Mouse (Mus musculus): ENCODE measurements around the gene Gm49368.

Gene Gm49368

DNA sequence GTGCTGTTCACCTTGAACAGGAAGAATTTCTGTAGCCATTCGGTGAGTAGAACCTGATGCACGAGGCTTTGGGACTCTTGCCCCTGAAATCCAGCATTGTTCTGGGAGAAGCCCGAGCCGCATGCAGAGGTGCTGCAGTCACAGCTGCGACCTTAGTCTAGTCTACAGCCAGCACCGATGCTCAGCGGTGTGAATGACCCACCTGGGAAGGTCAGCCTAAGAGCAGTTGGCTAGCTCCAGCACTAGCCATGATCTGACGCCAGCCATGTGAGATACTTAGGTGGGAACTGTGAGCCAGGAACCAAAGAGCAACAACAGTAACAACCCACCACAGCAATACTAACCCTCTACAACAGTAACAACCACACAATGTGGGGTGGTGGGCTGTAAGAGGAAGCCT is 4.6 kb upstream of the Gm49368 start:
- no peak for DNase-seq (ENCODE audit: low read depth)

DNA sequence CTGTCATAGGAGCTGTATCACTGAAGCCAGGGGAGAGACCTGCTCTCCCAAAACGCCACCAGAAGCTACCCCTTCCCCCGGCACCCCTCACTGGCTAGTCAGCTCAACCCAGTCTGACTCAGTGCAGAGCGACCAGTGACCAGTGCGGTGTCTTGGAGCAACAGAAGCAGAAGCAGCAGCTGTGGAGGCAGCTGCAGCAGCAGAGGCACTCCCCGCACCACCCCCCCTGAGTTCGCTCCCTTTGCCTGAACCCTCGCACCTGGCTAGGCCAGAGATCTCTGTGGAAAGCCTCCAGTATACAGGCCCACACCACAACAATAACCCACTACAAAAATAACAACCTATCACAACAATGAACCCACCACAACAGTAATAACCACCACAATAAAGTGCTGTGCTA is 3.9 kb upstream of the Gm49368 start:
- DNase-seq (ENCODE audit: low read depth): no peak

DNA sequence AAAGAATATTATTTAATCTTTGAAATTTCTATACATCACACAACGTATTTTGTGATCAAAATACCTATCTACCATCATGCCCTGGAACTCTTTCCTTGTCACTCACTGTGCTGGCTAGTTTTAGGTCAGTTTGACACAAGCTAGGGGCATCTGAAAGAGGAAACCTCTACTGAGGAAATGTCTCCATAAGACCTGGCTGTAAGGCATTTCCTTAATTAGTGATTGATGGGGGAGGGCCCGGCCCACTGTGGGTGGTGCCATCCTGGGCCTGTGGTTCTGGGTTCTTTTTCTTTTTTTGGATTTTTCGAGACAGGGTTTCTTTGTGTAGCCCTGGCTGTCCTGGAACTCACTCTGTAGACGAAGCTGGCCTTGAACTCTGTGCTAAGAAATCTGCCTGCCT is 3.4 kb upstream of the Gm49368 start:
- DNase-seq (ENCODE audit: low read depth): no peak

DNA sequence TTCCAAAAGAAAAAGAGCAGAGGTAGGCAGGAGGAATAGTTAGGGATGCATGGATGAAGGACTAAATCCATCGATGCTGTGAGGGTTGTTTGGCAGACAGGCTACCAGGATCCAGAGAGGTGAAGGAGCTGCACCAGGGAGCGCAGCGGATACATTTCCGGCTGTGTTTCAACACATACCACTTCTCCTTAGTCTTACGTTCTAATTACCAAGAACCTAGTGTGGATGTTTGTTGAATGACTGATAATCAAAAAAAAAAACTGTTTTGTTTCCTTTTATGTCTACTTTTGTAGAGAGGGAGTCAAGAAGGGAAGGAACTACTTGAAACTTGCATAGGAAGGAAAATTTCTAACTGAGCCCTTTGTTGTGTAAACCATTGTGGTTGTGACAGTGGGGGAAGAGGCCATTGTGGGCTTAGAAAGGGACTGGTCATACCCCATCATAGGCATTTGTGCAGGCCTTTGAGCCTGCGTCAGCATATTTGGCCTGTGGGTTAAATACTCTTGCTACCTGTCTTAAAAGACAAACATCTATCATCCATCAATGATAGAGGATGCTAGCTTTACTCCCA is 813 bp downstream of the Gm49368 start:
- no peak for DNase-seq (ENCODE audit: low read depth)

DNA sequence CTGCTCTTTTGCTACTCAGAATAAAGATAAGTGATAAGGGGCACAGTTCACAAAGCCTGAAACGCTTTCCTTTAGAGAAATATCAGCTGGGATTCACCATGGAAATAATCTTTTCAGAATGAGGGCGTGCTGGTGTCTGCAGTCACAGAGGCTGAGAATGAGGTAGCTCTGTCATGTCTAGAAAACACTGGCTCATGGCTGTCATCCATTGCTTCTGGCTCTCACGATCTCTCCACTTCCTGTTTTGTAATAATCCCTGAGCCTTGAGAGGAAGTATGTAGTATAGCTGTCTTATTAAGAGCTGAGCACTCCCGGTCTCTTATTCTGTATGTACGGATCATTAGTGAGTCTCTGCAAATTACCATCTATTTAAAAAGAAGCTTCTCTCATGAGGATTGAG is 3.1 kb downstream of the Gm49368 start:
- peak; percentile 51 for DNase-seq (ENCODE audit: low read depth)

DNA sequence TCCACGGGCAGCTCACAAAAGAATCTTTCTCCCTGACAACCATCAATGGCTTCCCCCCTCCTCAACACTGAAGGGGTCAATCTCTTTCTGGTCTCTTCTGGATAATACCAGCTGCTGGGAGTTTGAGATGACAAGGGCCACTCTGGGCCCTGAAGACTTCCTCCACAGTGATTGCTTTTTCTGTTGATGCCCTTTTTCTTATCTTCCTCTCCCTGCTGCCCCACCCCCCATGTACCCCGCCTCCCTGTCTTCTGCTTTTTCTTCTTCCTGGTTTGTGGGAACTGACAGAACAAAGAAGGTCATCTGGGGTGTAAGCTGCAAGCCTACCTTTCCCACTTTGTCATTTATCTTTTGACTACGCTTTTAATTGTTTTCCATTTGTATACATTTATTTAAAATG is 5.4 kb downstream of the Gm49368 start:
- DNase-seq (ENCODE audit: low read depth): peak; percentile 34

DNA sequence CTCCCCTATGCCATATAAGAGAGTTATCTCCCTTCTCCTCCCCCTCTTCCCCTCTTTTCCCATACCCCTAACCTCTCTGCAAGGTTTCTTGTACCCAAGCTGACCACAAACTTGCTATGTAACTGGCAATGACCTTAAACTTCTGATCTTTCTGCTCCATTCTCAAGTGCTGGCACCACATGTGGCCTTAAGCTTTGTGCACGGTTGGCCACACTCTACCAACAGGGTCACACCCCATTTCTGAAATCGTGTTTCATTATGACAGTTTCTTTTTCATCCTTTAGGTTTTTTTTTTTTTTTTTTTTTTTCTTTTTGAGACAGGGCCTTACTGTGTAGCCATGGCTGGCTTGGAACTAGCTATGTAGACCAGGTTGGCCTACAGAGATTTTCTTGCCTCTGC is 7.4 kb downstream of the Gm49368 start:
- DNase-seq (ENCODE audit: low read depth): no peak

DNA sequence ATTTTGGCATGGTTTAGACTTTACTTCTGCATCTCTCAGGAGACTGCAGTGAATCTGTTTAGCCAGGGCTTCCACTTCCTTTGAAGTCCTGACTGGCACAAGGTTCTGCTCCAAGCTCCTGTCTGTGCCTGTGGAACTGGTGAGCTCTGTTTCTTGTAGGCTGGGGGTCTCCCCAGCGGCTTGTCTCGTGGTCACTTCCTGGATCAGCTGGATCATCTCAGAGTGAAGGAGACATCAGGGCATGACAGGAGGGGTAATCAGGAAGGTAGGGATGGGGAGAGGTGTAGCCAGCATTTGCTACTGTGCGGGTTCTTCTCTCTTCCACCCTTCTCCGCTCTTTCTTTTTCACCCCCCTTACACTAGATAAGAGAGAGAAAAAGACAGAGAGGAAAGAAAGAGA is 9.3 kb downstream of the Gm49368 start:
- no peak for DNase-seq (ENCODE audit: low read depth)

DNA sequence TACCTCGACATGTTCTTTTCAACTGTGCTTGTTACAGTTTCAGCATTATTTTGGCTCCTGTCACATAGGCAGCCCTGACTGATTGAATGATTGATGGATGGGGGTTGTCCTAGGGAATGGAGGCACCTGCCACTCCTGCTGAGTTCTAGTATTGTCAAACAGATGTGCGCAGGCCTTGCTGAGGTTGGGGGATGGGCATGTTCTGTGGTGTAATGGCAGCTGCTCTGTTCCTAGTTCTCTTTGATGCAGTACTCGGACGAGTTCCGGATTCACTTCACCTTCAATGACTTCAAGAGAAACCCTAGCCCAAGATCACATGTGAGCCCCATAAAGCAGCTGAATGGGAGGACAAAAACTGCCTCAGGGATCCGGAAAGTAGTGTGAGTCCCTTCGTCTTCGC is 17.5 kb downstream of the Gm49368 start:
- peak; percentile 73 for DNase-seq (ENCODE audit: low read depth)

DNA sequence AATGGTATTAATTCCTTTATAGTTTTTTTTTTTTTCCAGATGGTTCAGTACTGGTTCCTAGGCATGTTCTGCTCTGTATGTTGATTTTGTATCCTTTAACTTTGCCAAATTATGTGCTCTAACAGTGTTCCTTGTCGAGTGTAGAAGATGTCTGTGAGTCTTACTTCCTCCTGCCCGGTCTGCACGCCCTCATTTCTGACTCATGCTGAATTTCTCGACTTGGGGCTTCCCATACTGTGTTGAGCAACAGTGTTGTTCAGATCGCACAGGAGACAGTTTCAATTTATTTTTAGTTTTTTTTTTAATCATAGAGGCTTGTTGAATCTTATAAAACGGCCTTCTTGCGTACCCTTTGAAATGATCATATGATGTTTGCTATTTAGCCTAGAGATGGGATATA is 26.7 kb downstream of the Gm49368 start:
- no peak for DNase-seq (ENCODE audit: low read depth)

DNA sequence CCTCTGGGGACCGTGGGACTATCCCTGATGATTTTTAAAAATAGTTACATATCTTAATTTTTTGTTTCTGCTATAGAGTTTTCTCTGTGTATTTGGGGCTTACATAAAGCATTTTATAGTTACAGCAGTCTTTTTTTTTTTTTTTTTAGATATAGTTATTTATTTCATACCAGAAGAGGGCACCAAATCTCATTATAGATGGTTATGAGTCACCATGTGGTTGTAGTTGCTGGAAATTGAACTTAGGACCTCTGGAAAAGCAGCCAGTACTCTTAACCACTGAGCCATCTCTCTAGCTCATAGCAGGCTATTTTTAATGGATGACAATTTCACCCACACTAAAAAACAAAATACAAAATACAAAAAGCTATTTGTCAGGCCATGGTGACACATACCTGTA is 35.7 kb downstream of the Gm49368 start:
- DNase-seq (ENCODE audit: low read depth): peak; percentile 42

DNA sequence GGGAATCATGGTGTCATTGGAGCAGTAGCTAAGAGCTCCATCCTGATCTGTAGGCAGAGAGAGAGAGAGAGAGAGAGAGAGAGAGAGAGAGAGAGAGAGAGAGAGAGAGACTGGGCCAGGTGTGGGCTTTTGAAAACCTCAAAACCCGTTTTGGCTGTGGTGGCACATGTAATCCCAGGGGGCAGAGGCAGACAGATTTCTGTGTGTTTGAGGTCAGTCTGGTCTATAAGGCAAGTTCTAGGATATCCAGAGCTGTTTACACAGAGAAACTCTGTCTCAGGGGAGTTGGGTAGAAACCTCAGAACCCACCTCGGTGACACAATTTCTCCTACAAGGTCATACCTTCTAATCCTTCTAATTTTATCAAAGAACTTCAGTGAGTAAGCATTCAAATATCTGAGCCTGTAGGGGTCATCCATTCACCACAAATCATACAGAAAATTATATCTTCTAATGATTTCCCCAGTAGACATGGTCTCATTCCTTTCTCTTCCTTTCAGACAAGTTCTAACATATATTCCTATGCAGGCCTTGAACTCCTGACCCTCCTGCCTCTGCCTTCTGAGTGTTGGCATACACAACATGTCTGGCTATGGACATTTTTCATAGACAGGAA is 38.4 kb downstream of the Gm49368 start:
- no peak for DNase-seq (ENCODE audit: low read depth)

DNA sequence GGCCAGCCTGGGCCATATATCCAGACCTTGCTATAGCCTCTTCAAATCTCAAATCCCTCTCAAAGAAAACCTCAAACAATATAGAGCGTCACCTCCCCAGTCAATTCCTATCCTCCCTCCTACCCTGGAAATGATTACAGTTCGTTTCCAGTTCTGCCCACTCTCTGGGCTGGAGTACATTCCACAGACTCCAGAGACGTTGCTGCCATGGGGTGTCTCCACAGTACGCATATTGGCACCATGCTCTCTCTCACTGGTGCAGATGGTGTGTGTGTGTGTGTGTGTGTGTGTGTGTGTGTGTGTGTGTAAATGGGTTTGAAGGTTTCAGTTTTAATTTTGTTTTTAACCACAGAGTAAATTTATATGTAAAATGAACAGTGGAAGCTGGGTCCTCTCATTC is 42.8 kb downstream of the Gm49368 start:
- peak; percentile 63 for DNase-seq (ENCODE audit: low read depth)

DNA sequence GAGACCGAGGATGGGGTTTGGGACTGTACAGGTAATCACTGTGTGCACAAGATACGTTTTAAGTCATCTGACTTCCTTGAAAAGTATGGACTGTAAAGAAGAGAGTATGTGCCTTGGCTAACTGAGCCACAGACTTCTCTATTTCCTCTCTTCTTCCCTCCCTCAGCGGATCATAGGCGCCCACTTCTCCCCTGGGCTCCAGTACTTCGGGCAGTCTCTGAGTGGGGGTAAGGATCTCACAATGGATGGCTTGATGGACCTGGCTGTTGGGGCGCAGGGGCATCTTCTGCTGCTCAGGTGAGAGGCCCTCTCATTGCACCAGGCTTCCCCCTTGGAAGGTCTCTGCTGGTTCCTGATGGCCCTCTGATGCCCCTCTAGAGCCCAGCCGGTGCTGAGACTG is 45.0 kb downstream of the Gm49368 start:
- no peak for DNase-seq (ENCODE audit: low read depth)

DNA sequence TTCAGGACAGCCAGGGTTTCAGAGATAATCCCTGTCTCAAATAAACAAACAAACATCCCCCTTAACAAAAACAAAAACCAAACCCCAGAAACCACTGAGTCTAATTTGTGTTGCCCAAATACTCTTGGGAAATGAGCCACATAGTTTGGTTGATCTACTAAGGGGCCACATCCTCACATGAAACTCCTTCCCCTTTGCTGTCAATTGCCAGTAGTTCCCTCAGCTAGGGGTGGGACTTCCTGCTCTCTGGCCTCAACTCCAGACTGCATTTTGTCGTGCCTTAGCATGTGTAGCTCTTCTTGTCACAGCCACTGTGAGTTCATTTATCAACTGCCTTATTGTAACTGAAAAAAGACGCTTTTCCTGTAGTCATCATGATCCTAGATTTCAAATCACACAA is 47.8 kb downstream of the Gm49368 start:
- DNase-seq (ENCODE audit: low read depth): no peak

DNA sequence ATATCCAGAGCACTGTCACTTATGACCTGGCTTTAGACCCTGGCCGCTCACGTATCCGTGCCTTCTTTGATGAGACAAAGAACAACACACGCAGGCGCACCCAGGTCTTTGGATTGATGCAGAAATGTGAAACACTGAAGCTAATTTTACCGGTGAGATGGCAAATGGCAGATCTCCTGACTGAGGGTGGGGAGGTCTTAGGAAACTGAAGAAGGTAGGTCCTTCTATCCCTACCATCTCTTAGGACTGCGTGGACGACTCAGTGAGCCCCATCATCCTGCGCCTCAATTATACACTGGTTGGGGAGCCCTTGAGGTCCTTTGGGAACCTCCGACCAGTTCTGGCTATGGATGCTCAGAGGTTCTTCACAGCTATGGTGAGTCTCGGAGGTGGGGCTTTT is 49.6 kb downstream of the Gm49368 start:
- DNase-seq (ENCODE audit: low read depth): no peak

DNA sequence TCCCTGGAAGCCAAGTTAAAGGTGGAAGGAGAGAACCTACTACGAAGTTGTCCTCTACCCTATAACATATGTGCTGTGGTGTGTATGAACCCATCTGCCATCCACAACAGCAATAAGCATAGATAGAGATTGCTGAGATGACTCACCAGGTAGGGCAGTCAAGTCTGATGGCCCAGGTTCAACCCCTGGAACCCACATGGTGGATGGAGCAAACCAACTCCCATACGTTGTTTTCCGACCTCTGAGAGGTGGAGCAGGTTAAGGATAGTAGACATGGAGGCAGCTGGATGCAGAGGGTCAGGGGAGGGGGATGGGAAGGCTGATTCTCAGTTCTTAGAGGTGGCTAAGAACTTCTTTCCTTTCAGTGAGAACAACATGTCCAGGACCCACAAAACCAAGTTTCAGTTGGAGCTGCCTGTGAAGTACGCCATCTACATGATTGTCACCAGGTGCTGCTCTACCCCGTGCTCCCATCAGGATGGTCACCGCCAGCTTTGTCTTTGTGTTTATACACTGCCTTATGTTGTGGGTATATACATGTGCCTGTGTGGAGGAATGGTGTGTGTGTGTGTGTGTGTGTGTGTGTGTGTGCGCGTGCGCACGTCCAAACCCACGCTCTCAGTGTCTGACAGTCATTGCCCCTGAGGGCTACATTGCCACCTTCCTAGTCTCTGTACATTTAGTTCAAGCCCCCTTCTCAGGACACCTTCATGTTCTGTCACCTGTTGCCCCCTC is 52.1 kb downstream of the Gm49368 start:
- no peak for DNase-seq (ENCODE audit: low read depth)

DNA sequence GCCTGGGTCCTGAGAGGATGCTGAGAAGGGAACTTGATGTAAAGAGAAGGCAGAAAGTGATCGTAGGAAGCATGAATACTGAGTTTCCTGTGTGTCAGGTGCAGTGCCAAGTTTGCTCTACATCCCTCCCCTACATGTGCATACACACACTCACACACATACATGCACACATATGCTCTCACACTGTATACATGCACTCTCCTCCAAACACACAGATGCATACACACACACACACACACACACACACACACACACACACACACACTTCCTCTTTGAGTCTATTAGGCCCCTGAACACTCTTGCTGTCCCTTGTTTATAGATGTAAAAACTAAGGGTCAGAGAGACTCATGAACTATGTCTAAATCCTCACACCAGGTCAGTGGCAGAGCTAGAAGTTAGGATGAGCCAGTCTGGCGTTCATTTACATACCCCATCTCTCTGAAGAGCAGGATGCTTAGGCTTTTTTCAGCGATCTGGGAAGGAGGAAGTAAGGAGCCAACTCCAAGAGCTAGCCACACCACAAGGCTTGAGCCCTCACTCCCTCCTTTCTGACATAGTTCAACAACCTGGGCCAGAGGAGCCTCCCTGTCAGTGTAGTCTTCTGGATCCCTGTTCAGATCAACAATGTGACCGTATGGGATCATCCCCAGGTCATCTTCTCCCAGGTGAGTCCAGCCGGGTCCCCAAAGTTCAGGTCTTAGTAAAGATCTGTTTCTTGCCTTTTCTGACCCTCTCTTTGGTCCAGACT is 52.9 kb downstream of the Gm49368 start:
- peak; percentile 72 for DNase-seq (ENCODE audit: low read depth)

DNA sequence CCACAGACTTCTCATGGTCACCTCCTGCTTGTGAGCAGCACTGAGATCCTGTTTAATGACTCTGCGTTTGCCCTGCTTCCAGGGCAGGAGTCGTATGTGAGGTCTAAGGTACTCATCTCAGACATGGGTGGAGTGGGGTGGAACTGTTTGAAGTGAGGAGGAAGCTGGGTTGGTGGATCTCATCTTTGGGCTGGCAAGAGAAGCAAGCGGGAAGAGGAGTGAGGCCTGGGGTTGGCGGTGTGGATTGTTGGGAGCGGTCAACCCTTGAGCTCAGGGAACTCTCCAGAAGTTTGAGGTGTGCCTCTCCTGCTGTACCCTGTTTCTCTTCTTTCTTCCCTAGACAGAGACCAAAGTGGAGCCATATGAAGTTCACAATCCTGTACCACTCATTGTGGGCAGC is 53.9 kb downstream of the Gm49368 start:
- DNase-seq (ENCODE audit: low read depth): no peak

DNA sequence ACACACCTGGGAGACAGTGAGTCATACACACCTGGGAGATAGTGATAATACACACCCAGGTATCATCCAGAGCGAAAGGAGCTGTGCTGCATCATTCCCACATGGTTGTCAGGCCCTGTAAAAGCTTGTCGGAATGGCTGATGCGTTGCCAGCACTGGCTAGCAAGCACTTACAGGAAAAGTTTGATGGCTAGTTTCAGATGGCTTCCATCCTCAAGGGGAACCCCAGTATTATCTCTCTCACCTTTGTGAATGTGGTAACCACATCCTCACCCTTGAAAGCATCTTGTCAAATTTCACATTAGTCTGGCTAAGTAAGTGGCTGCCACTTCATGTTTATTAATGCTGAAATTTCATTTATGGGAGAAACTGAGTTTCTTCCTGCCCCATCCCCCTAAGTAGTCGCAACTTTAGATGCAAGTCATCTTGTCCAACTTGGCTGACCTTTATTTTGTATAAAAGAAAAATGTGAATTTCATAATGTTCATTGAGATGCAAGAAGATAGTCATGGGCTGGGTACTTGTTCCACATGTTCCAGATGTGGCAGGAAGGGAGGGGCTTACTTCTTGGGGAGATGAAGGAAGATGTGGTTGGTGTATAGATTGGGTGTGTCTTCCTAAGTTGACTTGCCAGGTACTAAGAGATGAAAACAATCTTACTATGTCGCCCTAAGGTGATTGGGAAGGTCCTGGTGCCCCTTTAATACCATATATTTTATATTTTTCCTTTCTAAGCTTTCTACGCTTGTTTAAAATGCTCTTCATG is 57.4 kb downstream of the Gm49368 start:
- peak; percentile 66 for DNase-seq (ENCODE audit: low read depth)

DNA sequence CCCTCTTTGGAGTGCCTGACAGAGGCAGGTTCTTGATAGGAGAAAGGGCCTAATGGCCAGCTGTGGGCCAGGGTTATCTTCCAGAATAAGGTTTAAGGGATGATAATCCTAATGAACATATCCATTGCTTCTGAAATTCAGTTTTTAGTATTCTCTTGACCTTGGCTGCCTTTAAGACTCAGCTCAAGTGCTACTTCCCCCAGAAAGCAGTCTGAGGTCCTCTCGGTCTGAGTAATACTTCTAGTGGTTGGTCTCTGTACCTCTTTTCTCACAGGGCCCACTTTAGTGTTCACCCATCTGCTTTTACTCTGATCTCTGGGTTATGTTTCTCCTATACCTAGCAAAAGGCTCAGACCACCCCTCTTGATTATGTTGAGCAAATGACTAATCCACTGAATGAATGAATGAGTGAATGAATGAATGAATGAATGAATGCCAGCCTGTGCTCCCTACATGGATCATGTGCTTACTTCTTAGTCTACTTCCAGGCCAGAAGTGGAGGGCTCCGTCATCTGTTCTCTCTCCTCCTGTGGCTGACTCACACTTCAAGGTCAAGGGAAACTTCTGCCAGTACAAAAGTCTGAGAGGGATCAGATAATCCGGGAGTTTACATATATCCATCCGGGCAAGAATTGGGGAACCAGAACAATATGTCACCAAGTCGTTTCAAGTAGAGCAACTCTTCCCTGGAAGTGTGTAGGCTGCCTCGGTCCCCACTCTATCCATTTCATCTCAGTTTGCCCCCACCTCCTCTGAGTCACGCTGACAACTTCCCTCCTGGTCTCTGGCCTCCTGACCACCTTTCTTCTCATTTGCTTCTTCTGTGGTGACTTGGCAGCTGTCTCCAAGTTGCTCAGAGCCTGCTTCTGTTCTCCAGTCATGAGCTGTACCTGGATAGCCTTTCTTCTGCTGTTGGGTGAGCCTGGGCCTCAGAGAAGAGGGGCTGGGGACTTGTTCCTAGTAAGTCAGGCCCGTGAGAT is 66.5 kb downstream of the Gm49368 start, which contains the start of gene Itgax:
Gene Itgax (plus strand): TSS at position 807 of the 980 bp plus-strand sequence.
- no peak for DNase-seq (ENCODE audit: low read depth)

Data from naive thymus-derived CD4-positive, alpha-beta T cell, adult 2 months (primary cell).